Mouse (Mus musculus) brain, embryonic 14.5 days (tissue): ENCODE measurements around the gene Vmn1r231.

Experiments
- CTCF ChIP-seq: fragments of 200-500 bp; IDR thresholded peaks from 2 replicates; pipeline ENCODE4 v1.5.1; 2012; ENCODE audit warnings: inconsistent platforms, mild to moderate bottlenecking, moderate library complexity, borderline replicate concordance; ENCODE audit not compliant: insufficient read depth, insufficient read length; ENCODE audit errors: extremely low read depth
- POLR2A ChIP-seq: fragments of 200-500 bp; IDR thresholded peaks from 2 replicates; pipeline ENCODE4 v1.6.1; 2012; ENCODE audit warnings: mild to moderate bottlenecking, inconsistent platforms, borderline replicate concordance; ENCODE audit not compliant: poor library complexity, insufficient read depth, insufficient read length, severe bottlenecking; ENCODE audit errors: extremely low read depth

DNA sequence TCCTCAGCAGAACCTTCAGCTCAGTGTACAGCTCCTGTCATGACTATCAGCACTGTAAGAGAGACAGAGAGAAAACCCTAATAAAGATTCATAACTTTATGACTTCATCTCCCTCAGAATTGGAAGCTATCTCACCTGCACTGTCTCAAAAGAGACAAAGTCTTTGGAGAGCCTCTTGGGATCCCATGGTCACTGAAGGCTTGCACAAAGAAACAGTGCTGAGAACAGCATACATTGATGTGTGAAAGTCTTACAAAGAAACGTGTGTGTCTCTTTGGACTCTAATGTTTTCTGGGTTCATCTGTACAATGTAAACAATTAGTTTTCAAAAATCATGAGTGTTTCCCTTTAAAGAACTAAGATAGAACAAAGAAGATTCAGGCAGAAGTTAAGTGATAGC lies 14.7 kb upstream of the Vmn1r231 start, which contains the start of gene Vmn1r232:
- TF ChIP-seq CTCF (no peak), POLR2A (no peak)
